Mouse (Mus musculus) liver, embryonic 11.5 days (tissue): ENCODE measurements around the gene Eprs. TPM values are rescaled to one million over a fixed set of nuclear protein-coding genes. Genes with fewer than 3 reads are reported as not detected.

Experiments
- ATAC-seq: fragments of 200-750 bp; cut with Nextera tagmentation; replicated peaks from 2 replicates; pipeline ENCODE4 v1.8.0; 2017; ENCODE audit warnings: moderate number of reproducible peaks, mild to moderate bottlenecking, moderate TSS enrichment, moderate library complexity; ENCODE audit not compliant: low FRiP score
- DNase-seq: peaks from one replicate; pipeline ENCODE4 v3.0.0-alpha.2; 2017; ENCODE audit warnings: low spot score
- H3K27ac ChIP-seq: fragments of 300-500 bp; sonication (generic); 2 replicates; pipeline ENCODE4 v1.5.1; 2014; ENCODE audit warnings: mild to moderate bottlenecking, low read depth, low read length, control low read depth
- H3K27me3 ChIP-seq: fragments of 300-500 bp; sonication (generic); replicated peaks from 2 replicates; pipeline ENCODE4 v1.6.1; 2014; ENCODE audit warnings: low read length, mixed read lengths; ENCODE audit not compliant: control insufficient read depth, insufficient read depth
- H3K36me3 ChIP-seq: fragments of 300-500 bp; sonication (generic); 2 replicates; pipeline ENCODE4 v1.6.1; 2014; ENCODE audit warnings: mild to moderate bottlenecking, low read length, moderate library complexity, mixed read lengths; ENCODE audit not compliant: control insufficient read depth, insufficient read depth
- H3K4me1 ChIP-seq: fragments of 300-500 bp; sonication (generic); replicated peaks from 2 replicates; pipeline ENCODE4 v1.6.1; 2014; ENCODE audit warnings: low read length, mixed read lengths; ENCODE audit not compliant: control insufficient read depth, insufficient read depth
- H3K4me2 ChIP-seq: fragments of 300-500 bp; sonication (generic); 2 replicates; pipeline ENCODE4 v1.6.1; 2014; ENCODE audit warnings: mild to moderate bottlenecking, control low read depth, moderate library complexity
- H3K4me3 ChIP-seq: fragments of 300-500 bp; sonication (generic); 2 replicates; pipeline ENCODE4 v1.5.1; 2014; ENCODE audit warnings: low read depth, low read length, control low read depth
- H3K9ac ChIP-seq: fragments of 300-500 bp; sonication (generic); 2 replicates; pipeline ENCODE4 v1.6.1; 2014; ENCODE audit warnings: low read depth, low read length, control low read depth
- H3K9me3 ChIP-seq: fragments of 300-500 bp; sonication (generic); 2 replicates; pipeline ENCODE4 v1.6.1; 2016; ENCODE audit warnings: low read length, inconsistent platforms, mixed read lengths; ENCODE audit not compliant: control insufficient read depth
- WGBS: fragments of 180-500 bp; shearing (Covaris S2); extraction: QIAGEN DNeasy Blood & Tissue Kit; methylation state at CpG from one replicate; pipeline ENCODE4 v1.1.7; 2014; 5-methylcytosine and 5-hydroxymethylcytosine counted together
- polyA plus RNA-seq: library from polyadenylated mRNA; unstranded; fragments of >200 nt; fragmentation: Nextera tagmentation; extraction: Ambion mirVana; gene quantifications from 2 replicates; pipeline ENCODE4 v1.2.1, GENCODE M21; 2014

Eprs gene
- polyA plus RNA-seq, 1 experiment from 2014 or later, result 180 TPM

DNA sequence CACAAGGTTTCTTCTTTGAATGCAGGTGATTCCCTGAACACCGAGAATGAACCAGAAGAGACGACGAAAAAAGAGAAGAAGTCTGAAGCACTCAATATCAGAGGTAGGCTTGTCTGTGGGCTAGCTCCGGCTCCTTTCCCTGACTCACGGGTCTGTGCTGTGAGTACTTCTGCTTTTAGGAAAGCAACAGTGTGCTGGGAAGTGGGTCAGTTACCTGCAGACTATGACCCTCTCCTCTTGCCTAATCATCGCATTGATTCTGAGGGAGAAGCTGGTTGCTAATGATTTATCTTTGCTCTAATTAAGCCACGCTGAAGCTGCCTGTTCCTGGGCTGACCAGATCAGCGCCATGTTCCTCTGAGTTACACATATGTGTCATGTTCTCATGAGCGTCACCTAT lies 93.5 kb downstream of the Eprs start:
- Histone ChIP-seq H3K9me3 (no peaks in the 10 kb centered on the region), H3K4me1 (peaks cover 36% of the 10 kb centered on the region), H3K27me3 (peaks cover 21% of the 10 kb centered on the region), H3K9ac (peak overlapping the region; percentile 91), H3K4me3 (peak overlapping the region; percentile 87), H3K4me2 (peak overlapping the region; percentile 91), H3K27ac (peak overlapping the region; percentile 97), H3K36me3 (peaks cover 13% of the 10 kb centered on the region)
- ATAC-seq (no peak), DNase-seq (no peak)
- 61% methylated on average over 9 of the region's 9 CpGs for WGBS

DNA sequence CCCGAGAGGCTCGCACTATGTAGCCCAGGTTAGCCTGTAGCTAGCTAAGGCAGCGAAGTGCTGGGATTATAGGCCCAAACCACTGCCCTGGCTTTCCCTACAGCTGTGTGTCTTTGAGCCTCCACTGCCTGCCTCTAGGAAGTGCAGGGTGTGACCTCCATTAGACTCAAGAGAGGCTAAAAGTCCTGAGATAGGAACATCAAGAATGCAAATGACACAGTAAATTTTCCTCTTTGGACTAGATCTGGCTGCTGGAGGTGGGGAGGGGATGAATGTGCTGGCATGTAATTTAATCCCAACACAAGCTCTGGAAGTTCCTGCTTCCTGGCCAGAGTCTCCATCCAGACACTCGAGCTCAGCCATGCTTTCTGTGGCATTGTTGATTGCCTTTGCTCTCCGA lies 97.3 kb downstream of the Eprs start:
- Histone ChIP-seq H3K27me3 (peaks cover 13% of the 10 kb centered on the region), H3K9me3 (no peaks in the 10 kb centered on the region), H3K4me3 (no peak overlapping the region), H3K4me2 (peak overlapping the region; percentile 91), H3K36me3 (peaks cover 17% of the 10 kb centered on the region), H3K27ac (no peak overlapping the region), H3K9ac (peak overlapping the region; percentile 44; the same call in 1 of the 2 replicates), H3K4me1 (peaks cover 20% of the 10 kb centered on the region)
- WGBS, result 86% methylated on average over 5 of the region's 5 CpGs
- no peak for DNase-seq
- ATAC-seq, result no peak

DNA sequence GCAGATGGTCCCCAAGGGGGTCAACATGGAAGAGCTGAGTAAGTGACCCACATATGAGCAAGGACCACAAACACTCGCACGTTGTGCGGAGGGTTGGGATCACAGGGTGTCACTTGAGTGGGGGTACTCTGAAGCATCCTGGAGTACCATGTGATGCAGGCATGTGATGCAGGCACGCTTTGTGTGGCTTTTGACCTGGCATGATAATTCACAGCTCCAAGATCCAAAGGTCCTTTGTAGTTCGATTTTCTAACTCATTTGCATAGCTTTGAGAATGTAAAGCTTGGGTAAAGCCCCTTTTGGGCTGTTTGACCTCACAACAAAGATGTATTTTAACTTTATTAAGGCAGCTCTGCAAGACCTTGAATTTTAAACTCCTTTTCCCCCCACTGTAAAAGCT lies 100.0 kb downstream of the Eprs start:
- WGBS, result 73% methylated on average over 5 of the region's 5 CpGs
- Histone ChIP-seq H3K4me1 (peaks cover 10% of the 10 kb centered on the region), H3K27me3 (no peaks in the 10 kb centered on the region), H3K4me3 (no peak overlapping the region), H3K36me3 (peaks cover 8% of the 10 kb centered on the region; the same call in 1 of the 2 replicates), H3K9ac (no peak overlapping the region), H3K4me2 (no peak overlapping the region), H3K27ac (no peak overlapping the region), H3K9me3 (no peaks in the 10 kb centered on the region)
- no peak for ATAC-seq
- no peak for DNase-seq

DNA sequence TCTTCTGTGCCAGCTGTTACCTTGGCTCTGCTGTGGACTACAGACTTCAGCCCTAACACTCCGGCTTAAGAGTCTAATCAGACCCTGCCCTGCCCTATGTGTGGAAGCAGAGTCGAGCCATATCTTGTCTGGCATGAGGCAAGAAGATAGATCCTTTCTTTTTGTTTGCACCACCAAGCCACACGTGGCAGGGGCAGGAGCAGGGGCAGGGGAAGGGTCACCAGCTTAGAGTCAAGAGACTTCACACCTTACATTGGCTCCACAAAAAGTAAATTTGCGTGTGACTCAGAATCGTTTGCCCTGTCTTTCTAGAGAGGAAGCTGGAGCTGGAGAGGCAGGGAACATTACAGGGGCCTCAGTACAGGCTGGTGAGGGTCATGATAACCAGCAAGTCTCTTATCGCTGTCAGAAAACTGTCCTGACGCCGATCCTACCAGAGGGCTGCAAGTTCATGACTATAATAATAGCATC lies 106.7 kb downstream of the Eprs start:
- peak overlapping the region; percentile 49; the same call in 1 of the 2 replicates for H3K9ac ChIP-seq
- peak overlapping the region; percentile 38 for H3K4me2 ChIP-seq
- DNase-seq, result peak; percentile 50
- no peaks in the 10 kb centered on the region for H3K27me3 ChIP-seq
- 36% methylated on average over 8 of the region's 8 CpGs for WGBS
- no peak overlapping the region for H3K4me3 ChIP-seq
- peak overlapping the region; percentile 96 for H3K27ac ChIP-seq
- peaks cover 2% of the 10 kb centered on the region; the same call in 1 of the 2 replicates for H3K36me3 ChIP-seq
- no peaks in the 10 kb centered on the region for H3K9me3 ChIP-seq
- H3K4me1 ChIP-seq, result peaks cover 51% of the 10 kb centered on the region
- ATAC-seq, result peak; percentile 85

DNA sequence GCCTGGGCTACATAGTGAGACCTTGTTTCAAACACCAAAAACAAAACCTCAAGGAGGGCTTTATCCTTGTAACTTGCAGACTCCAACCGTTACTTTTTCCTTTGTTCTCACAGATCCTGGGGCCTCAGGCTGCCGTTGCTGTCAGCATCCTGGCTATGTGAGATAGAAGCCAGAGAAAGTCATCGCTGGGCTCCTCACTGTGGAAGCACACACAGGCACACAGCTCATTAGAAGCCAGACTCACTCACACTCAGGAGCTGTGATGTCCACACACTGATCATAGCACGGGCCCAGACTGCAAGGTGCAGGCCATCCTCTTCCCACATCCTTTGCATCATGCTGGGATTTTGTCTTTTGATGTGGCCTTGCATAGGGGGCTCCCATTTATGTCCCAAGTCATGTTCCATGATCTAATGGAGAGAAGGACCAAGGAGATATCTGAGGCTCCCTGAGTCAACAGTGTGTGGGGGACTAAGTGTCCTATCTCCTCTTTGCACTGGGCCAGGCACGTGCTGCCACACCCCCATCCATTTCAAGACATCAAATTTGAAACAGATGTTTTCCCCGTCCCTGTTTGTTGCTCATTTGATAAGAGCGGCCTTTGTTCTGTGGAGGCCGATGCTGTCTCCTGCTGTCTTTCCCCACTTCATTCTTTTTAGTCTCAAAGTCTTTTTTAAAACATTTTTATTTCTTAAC lies 109.3 kb downstream of the Eprs start:
- no peaks in the 10 kb centered on the region for H3K36me3 ChIP-seq
- WGBS, result 22% methylated on average over 8 of the region's 8 CpGs
- H3K9me3 ChIP-seq, result no peaks in the 10 kb centered on the region
- peak; percentile 74 for DNase-seq
- ATAC-seq, result peak; percentile 87
- H3K4me2 ChIP-seq, result peak overlapping the region; percentile 61
- H3K4me1 ChIP-seq, result peaks cover 61% of the 10 kb centered on the region
- no peaks in the 10 kb centered on the region for H3K27me3 ChIP-seq
- peak overlapping the region; percentile 62 for H3K9ac ChIP-seq
- peak overlapping the region; percentile 22; the same call in 1 of the 2 replicates for H3K4me3 ChIP-seq
- peak overlapping the region; percentile 96 for H3K27ac ChIP-seq

DNA sequence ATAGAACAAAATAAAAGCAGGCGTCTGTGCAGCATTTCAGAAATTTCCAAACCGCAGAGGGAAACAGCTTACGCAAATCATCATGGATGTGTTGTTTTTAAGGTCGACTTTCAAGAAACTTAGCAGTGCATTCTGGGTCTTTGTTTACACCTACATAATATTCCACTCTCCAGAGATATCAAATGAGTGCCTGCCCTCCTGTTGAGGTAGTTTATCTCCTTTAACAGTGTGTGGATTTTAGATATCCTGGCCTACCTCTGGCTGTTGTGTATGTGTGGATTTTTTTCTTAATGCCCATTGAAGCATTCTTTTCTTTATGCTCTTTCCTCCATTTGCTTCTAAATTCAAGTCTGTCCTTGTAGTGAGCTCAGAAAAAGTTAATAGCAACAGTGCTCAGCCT lies 109.9 kb downstream of the Eprs start:
- Histone ChIP-seq H3K36me3 (no peaks in the 10 kb centered on the region), H3K4me2 (no peak overlapping the region), H3K9ac (no peak overlapping the region; the same call in 1 of the 2 replicates), H3K9me3 (no peaks in the 10 kb centered on the region), H3K4me3 (no peak overlapping the region), H3K4me1 (peaks cover 59% of the 10 kb centered on the region), H3K27me3 (no peaks in the 10 kb centered on the region), H3K27ac (peak overlapping the region; percentile 92)
- ATAC-seq, result peak; percentile 29; the same call in 1 of the 2 replicates
- DNase-seq, result no peak
- 68% methylated on average over 4 of the region's 4 CpGs for WGBS

DNA sequence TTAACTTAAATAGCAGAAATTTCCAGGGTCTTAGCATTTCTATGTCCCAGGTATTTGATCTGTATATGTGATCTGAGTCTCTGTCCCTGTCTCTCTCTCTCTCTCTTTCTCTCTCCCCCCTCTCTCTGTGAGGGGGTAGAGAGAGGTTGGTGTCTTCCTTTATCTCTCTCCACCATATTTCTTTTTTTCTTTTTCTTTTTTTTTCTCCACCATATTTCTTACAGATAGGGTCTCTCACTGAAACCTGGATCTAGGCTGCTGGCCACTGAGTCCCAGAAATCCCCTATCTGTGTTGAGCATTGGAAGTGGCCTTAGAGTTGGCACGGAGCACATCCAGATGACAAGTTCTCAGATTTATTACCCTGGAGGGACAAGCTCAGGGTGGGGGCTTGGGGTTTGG lies 110.6 kb downstream of the Eprs start:
- WGBS, result 50% methylated on average over 1 of the region's 1 CpGs
- ATAC-seq (peak; percentile 3; the same call in 1 of the 2 replicates), DNase-seq (no peak)
- H3K9me3 ChIP-seq, result no peaks in the 10 kb centered on the region
- H3K4me1 ChIP-seq, result peaks cover 54% of the 10 kb centered on the region
- H3K27ac ChIP-seq, result peak overlapping the region; percentile 92
- H3K9ac ChIP-seq, result no peak overlapping the region; the same call in 1 of the 2 replicates
- H3K4me3 ChIP-seq, result no peak overlapping the region
- no peaks in the 10 kb centered on the region for H3K36me3 ChIP-seq
- H3K27me3 ChIP-seq, result no peaks in the 10 kb centered on the region
- H3K4me2 ChIP-seq, result no peak overlapping the region
